Mouse (Mus musculus) lung, postnatal 36 days (tissue): Measurements from ENCODE around the gene Mul1.
"Not testable (repeated sequence)": the region's sequence is repeated elsewhere in the genome, so short reads cannot be mapped to it uniquely, and the experiment has no call there.

Experiments used
- DNase-seq: peaks from one replicate; pipeline ENCODE4 v3.0.0; 2022; ENCODE audit warnings: mixed read lengths

The Mul1 gene

DNA sequence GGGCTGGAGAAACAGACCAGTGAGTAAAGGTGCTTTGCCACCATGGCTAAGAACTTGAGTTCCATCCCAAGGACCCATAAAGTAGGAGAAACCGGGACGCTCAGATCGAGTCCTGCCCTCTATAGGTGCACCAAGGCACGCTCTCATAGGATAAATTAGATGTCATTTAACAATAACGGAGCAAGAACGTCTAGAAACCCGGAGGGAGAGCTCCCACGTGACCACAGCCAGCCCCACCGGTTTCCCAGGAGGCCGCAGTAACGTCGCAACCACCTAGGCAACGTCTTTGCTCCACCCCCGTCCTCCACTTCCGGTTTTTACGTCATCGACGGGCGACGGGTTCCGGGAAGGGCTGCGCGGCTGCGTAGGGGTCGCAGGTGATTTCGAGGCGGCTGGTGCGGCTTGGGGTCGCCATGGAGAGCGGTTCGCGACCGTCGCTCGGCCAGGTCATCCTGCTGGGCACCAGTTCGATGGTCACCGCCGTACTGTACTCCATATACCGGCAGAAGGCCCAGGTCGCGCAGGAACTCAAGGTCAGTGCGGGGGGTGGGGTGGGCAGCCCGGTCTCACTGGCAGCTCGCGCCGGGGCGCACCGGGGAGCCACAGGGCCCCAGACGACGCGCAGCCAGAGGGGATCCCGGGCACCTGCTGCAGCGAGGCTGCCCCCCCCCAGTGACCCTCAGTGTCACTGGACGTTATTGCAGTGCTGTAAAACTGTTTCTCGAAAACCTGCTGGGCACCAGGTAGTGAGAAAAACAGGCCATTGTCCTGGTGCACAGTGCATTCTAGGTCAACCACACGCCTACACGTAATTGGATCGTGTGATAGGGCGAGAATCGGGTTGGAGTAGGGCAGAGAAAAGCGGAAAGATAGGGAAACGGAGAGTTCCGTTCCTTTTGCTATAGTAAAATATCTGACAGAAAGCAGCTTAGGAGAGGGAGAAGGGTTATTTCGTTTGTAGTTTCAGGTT is at the start of gene Mul1:
Gene Mul1 (plus strand): TSS at position 325 of the 970 bp plus-strand sequence.
- peak; percentile 96 for DNase-seq

DNA sequence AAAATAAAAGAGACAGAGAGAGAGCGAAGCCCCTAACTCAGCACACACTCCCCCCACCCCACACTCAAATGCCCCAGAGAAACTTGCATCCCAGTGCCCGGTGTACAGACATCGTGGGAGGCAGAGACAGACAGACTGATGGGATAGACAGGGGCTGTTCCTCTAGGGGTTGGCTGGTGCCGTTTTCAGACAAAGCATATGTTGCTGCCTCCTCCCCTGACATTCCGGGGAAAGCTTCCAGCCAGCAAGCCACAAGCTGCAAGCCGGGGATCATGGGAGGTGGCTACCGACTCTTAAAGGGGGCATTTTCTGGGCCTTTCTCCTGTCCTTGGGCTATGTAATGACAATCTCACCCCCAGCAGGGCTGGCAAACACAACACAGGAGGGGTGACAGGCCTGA is 40.8 kb upstream of the Mul1 start:
- DNase-seq, result no peak

DNA sequence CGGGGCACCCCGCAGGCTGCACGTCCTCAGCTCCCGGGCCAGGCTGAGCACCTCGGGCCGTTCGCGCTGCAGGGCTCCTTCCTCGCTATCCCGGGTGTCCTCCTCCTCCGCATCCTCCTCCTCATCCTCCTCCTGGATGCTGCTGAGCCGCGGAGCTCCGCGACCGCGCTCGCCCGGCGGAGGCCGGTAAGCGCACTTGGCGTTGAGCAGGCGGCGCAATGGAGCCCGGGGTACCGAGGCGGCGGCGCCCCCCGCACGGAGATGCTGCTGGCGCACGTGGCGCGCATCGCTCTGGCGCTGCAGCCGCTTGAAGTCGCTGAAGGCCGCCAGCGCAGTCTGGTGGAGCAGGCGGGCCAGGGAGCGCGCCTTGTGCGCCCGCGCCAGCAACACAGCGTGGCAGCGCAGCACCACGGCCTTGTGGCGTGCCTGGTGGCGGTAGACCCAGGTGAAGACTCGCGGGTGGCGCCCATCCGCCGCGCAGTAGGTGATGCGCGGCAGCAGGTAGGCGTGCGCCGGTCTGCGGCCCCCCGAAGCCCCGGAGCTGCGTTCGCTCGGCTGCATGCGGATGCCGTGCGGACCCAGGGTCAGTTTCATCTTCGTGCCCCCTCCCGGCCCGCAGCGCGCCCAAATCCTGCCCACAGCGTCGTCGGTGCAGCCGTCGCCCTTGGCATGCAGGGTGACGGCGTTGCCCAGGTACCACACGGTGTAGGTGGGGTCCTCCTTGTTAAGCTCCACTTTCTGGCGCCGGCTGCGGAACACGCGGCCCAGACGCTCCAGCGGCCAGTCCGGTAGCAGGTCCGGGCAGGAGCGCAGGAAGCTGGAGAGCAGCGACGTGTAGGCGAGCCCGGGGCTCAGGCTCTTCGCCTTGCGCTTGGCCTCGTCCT is 39.1 kb upstream of the Mul1 start:
- DNase-seq, result no peak

GRCm38 (mm10) chr4:138395971-138396645 is 38.4 kb upstream of the Mul1 start, which contains the start of gene Fam43b:
TSS of gene Fam43b (minus strand) at chr4:138396528.
- peak; percentile 8 for DNase-seq

- DNase-seq, result no peak
Observed at GRCm38 (mm10) chr4:138396711-138397110, 37.8 kb upstream of the Mul1 start.

GRCm38 (mm10) chr4:138404806-138405205 is 29.7 kb upstream of the Mul1 start:
- DNase-seq, result peak; percentile 57

GRCm38 (mm10) chr4:138407479-138408194 is 26.8 kb upstream of the Mul1 start:
- peak; percentile 24 for DNase-seq

GRCm38 (mm10) chr4:138411011-138411410 is 23.5 kb upstream of the Mul1 start:
- no peak for DNase-seq

GRCm38 (mm10) chr4:138411504-138412121 is 22.9 kb upstream of the Mul1 start:
- DNase-seq, result no peak

GRCm38 (mm10) chr4:138414725-138415124 is 19.7 kb upstream of the Mul1 start:
- DNase-seq, result no peak

DNA sequence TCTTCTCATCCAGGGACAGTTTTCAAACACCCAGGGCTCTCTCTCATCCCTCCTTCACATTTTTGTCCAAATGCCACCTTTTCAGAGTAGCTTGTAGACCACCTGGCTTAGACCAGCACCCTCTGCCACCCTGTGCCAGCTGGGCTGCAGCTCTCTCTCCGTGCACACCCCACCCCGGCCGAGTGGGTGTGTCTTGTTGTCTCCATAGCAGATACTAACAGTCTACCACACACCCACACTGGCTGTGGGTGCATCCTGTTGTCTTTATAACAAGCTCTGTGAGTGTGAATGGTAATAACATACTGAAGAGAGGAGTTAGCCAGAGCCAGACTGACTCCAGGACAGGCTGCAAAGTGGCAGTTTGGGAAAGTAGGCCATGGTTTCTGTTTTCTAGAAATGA is 18.5 kb upstream of the Mul1 start:
- DNase-seq, result peak; percentile 9

DNA sequence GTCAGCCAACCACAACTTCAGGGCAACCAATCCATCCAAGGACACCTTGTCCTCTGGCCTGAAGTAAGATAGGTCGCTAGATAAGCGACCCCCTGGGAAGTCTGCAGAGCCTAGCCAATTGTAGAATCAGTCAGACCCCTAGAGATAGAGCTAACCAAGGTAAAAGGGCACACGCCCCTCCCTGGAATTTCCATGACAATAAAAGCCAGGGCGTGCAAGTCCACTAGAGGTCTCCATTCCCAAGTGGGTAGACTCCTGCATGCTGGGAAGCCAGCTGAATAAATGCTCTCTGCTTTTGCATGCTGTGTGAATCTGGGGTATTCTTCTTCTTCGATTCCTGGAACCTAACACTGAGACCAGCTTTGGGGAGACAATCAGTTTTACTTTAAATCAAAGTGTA is 18.1 kb upstream of the Mul1 start:
- no peak for DNase-seq

DNA sequence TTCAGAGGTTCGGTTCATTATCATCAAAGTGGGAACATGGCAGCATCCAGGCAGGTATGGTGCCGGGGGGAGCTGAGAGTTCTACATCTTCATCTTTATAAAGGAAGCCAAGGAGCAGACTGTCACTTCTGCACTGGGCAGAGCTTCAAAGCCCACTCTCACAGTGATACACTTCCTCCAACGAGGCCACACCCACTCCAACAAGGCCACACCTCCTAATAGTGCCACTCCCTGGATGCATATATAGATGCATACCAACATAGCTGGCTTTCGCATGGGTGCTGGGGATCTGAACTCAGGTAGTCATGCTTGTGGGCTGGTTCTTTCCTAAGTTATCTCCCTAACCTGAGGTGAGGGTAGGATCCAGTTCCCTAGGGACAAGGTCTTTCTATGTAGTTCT is 16.6 kb upstream of the Mul1 start:
- DNase-seq, result no peak

- DNase-seq, result no peak
Observed at GRCm38 (mm10) chr4:138418340-138418957, 16.0 kb upstream of the Mul1 start.

DNA sequence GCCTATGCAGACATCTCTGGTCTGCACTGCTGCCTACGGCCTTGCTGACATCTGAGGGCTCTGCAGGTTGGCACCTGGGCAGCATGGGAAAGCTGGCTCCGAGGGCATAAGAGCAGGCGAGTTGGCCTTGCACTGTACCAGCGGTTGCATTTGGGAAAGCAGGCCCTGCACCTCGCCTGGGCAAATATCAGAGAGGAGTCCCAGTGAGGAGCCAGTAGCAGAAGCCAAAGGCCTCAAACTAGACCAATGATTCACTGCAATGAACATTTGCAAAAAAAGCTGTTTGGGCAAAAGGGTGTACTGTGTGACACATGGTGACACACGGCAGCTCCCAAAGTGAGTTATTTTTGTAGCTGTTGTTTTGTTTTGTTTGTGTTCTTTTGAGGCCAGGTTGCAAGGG is 9.4 kb upstream of the Mul1 start:
- no peak for DNase-seq

GRCm38 (mm10) chr4:138425604-138426003 is 8.9 kb upstream of the Mul1 start:
- DNase-seq, result not testable (repeated sequence)

- DNase-seq, result peak; percentile 93
Observed at GRCm38 (mm10) chr4:138426778-138427705, 7.4 kb upstream of the Mul1 start.

GRCm38 (mm10) chr4:138429778-138430177 is 4.7 kb upstream of the Mul1 start:
- peak; percentile 38 for DNase-seq

GRCm38 (mm10) chr4:138431340-138431739 is 3.1 kb upstream of the Mul1 start:
- DNase-seq, result peak; percentile 70

DNA sequence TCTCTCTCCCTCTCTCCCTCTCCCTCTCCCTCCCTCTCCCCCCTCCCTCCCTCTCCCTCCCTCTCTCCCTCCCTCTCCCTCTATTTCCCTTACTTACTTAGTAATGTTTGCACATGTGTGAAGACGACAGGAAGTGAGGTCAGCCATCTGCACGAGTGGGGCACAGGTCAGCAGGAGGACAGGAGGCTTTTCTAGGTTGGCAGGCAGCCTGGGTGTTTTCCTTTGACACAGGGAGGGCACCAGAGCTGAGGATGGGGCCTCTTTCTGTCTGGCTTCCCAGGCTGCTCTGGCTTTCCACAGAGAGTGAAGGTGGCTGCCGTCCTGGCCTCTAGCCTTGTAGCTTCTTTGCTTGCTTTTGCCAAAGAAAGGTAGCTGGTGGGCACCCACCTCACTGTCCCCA is 5.6 kb downstream of the Mul1 start:
- DNase-seq, result no peak
